Mouse (Mus musculus) kidney, adult 2 months (tissue): ENCODE measurements at regions not wholly inside any gene's neighbourhood (a gene's known extent, or its start where the extent isn't known, plus 50 kb on each side); places are given as distances from the start of the nearest gene placed in this dataset.

Source experiments
- CTCF ChIP-seq: fragments of 200-500 bp; conservative IDR thresholded peaks from 2 replicates; pipeline ENCODE4 v1.5.1; 2011; ENCODE audit warnings: low read depth, mild to moderate bottlenecking, control low read depth, low read length, moderate library complexity, mixed read lengths; ENCODE audit not compliant: insufficient read depth, insufficient read length
- POLR2A ChIP-seq: fragments of 200-500 bp; IDR thresholded peaks from one replicate; pipeline ENCODE4 v1.6.1; 2011; ENCODE audit warnings: low read depth, low read length, control low read depth

- TF ChIP-seq POLR2A (no peak), CTCF (no peak)
These were observed 203.8 kb upstream of the Map3k1 start for GRCm38 (mm10) chr13:112012640-112013039.
